Mouse (Mus musculus) layer of hippocampus, adult 8-10 months (tissue): ENCODE measurements at regions not wholly inside any gene's neighbourhood (a gene's known extent, or its start where the extent isn't known, plus 50 kb on each side); places are given as distances from the start of the nearest gene placed in this dataset.
A peak's percentile ranks its signal among the peaks of the same experiment; 100 is the strongest.
"Not testable (repeated sequence)": the region's sequence is repeated elsewhere in the genome, so short reads cannot be mapped to it uniquely, and the experiment has no call there.

ENCODE experiments used
- DNase-seq, 2 experiments: peaks; one replicate each; pipeline ENCODE4 v3.0.0; 2022; ENCODE audit warnings: low spot score in 2 of 2

DNA sequence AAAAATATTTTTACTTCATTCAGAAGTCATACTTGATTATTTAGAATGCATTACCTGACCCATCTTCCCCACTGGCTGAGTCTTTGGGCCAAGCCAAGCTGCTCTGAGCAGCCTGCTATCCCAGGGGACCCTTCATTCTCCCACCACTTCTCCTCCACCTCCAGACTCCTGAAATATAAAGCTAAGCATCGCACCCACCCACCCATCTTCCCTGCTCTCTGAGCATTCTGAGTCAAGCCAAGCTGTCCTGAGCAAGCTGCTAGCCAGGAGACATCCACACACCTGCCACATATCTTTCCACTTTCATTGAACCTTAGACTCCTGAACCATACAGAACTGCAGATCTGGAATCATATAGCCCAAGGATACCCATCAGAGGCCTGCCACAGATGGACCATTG lies 1456.2 kb upstream of the Adam24 start:
- no peak for DNase-seq

DNA sequence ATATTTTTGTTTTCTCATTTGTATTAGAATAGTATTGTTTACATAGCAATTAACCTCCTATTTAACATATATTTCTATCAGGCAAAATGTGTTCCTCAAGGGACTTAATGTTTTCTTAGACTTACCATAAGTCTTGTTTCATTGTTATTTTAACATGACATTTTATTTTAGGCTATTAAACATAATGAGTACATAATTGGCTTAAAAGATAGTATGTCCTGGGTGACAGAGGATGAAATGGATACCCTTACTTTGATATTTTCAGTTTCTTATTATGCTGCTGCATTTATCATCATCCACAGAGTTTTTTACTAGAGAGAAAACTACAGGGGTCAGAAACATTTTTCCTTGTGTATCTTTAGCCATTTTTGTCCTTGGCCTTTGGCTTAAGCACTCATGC lies 1447.6 kb upstream of the Adam24 start:
- DNase-seq, result no peak

DNA sequence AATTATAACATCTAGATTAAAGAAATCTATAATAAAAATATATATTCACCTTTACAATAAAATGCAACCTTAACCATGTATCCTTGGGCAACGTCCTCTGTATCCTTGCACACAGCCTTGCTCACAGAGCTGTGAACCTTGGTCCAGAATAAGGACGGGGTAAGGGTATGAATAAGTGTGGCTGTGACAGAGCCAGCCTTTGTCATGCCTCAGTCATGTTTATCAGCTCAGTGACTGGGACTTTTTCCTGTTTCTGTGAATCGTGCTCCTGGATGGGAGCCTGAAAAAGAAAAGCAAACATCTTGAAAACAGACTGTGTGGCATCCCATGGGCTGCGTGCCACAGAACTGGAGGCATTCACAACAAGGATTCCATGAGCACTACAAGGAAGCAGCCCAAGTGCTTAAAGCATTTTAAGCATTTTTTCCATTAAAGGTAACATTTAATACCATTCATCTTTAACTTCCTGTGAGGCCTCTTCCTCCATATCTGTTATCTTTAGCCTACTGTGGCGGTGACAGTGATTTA lies 1405.8 kb upstream of the Adam24 start:
- peak; percentile 47 to 71 for DNase-seq

DNA sequence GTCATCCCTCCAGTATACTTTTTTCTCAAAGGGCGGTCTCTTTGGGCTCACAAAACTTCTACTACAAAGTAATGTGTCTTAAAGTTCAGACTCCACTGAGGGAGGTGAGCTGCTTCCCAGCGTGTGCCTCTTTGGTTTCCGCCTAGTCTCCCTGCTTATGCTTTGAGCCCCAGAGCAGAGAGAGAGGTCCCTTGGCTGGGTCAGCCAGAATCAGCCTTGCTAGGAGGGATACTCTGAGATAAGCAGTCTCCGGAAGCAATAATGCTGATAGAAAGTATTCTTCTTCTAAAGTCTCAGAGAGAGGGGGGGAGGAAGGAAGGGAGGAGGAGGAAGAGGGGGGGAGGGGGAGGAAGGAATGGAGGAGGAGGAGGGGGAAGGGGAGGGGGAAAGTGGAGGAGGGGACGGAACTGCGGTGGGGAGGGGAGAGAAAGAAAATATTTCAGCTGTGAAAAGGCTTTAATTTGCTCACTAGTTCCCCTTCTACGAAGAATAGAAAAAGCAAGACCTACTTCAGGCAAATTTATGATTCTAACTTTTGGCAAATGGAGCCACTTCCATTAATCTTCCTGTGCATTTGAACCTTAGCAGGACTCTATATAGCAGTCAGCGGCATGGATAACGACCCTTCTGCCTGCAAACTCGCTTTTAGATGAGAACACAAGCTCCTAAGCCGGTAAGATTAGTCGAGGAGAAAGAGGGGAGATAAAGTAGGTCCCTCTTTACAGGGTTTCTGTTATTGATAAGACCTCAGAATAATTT lies 1377.2 kb upstream of the Adam24 start:
- DNase-seq, result no peak

DNA sequence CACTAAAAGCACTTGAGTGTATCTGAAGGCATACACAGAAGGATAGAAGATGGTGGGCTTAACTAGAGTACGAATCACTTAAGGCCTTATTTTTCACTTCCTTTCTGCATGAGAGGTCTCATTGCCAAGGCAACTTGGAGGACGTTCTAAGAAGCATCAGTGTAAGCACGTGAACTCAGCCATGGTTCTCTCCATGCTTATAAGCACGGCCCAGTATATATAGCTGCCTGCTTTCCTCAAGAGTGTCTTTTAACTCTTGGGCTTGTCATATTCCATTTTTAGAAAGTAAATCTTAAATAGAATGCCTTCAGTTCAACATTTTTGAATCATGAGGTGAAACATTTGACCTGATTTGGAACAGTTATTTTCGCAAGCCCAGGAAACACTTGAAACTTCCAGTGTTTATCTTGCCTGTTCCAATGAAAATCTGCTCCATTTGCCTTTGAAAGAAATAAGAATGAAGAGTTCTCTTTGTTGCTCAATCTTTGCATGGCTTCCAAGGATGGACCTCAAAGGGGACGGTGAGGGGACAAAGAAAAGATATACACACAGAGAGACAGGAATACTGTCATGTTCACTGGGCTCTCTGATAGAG lies 1371.0 kb upstream of the Adam24 start:
- DNase-seq, result no peak

DNA sequence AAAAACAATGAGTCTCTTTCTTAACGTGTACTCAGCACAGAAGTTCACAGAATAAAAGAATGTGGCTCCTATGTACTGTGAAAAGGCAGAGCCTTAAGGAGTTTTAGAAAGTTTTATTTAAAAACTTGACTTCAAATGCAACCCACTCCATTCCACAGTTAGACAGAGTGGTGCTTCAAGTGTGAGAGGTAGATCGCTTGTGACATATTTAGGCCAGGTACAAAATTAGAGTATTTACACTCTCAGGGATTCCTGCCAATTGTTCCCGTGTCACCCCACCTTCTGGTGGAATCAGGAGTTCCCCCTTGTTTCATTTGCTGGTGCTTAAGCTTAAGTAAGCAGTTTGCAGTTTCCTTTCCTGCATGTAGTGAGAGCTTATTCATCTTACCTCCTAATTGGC lies 1361.0 kb upstream of the Adam24 start:
- DNase-seq, result no peak

DNA sequence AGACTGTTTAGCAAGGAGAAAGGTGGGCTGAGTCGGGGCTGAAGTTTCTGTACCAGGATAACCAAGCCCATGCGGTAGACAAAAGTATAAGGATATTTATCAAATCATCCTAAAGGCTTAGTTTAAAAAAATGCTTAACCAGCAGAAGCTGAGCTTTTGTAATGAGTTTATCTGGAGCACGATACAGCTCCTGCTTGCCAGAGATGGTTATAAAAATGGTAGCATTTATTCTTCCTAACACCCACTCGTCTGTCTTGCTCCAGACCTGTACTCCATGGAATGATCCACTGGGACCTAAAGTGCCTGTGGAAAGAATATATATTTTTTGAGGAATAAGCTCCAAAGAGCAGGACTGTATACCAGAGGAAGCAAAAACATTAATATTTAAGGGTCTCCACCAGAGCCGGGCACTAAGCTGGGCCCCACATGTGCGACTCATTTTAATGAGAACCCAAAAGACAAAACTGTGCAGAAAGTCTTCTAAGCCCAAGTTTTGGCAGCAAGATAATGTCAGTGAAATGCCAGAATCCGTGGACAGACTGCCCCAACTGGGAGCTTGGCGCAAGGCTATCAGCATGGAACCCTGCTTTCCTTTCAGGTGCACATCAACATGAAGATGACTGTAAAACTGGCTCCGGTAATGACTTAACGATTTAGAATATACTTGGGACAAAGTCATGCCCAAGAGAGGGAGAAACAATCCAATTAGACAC lies 1359.2 kb upstream of the Adam24 start:
- DNase-seq, result no peak

DNA sequence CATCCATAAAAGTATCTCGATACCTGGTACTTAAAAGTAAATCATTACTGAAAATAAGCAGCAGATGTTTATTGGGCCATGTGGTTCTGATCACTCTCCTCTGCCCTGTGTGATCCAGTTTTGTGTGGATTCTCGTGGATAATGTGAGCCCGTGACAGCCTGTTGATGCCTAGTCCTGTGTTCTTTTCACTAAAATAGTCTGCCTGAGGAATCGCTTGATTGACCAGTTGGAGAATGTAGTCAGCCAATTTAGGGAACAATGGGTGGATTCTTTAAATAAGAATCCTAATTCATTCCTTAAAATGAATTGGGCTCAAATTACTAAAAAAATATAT lies 1358.7 kb upstream of the Adam24 start:
- DNase-seq, result no peak

DNA sequence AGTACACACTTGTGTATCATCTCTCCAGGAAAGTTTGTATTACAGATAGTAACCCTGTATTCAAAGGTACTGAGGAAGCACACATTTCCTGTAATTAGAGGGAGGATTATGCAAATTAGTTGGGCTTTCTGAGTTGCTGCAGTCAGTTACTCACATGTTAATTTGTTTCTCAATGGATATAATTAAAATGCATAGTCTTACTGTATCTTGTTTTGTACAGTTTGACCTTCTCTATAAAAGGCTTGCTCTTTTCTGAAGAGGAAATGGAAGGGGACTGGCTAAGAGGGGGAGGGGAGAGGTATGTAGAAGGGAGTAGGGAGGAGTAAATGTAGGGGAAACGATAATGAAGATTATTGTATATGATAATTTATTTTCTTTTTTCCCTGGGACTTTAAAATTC lies 1345.5 kb upstream of the Adam24 start:
- no peak for DNase-seq

DNA sequence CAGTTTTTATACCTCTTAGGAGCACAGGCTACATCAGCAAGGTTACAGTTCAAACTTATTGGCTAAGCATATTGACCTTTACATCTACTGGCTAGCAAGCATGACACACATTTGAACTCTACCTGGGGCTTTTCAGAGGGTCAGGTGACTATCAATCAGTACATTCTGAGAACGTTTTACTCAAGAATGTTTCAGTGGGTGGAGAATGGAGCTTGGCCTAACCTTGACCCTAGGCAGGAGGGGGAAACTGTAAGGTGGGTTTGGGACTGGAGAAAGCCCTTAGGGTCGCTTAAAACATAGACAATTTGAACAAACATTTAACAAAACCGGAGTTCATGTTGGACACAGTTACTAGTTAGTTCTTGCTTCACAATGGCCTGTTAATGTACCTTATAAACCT lies 1330.1 kb upstream of the Adam24 start:
- DNase-seq, result no peak

DNA sequence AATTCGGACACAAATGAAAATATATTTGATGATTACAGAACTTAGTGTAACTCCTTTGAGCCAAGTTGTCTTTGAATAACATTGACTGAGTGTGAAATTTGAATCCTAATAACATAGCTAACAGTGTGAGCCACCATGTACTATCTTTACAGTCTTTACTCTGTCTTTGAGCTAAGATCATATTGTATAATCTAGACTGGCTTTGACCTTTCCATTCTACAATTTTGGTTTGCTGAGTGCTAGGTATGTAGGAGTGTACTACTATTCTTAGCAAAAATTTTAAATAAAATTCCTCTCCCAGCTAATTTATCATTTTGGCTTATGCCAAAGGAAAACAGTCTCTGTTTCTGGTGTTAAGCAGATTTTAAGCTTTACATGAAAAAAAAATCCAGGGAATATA lies 1328.4 kb upstream of the Adam24 start:
- DNase-seq, result no peak

DNA sequence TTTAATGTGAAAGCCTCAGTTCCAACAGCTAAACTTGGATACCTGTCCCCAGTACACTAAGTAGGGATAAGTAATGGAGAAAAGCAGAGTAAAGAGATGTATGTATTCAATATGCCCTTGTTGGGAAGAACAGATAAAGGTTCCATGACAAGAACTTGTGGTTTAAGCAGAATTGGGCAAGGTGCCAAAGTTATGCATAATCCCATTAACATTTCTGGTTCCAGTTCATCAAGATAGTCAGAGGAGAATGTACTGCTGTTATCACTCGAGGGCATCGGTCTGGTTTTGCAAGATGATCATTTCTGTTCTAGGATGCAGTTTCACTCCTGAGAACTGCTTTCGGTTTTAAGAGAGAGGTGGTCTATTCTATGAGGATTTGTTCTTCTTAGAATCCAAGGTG lies 1325.9 kb upstream of the Adam24 start:
- DNase-seq, result no peak

DNA sequence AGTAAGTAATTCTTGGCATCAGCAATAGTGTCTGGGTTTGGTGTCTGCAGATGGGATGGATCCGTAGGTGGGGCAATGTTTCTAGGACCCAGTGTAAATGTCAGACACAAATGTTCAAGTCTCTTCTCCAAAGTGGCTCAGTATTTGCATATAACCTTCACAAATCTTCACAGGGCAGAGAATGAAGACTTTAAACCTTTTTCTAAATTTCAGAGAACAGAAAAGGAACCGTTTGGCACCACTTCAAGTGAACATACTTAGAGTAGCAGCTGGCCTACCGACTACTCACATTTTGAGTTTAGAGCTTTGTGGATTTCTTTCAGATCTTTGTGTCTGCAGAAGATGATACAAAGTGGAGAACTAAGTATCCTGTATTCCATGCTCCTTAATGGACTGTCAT lies 1319.5 kb upstream of the Adam24 start:
- peak; percentile 7 to 17 for DNase-seq

DNA sequence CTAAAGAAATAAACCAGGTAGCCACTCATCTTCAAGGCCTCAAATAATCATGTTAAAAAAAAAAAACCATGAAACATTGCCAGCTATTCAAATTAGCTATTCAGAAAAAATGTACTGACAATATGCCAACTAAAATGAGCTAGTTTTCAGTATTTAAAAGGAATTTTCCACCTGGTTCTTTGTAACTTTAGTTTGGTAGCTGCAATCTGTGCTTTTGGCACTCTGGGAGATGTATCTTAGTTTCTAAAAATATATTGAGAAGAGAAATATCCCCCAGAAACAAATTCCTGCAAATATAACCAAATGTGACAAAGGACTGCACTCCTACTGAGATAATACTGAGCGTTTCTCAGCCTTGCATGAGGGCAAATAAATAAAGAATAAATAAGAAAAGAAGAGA lies 1317.8 kb upstream of the Adam24 start:
- peak in 1 of 2 experiments; percentile 8 for DNase-seq

DNA sequence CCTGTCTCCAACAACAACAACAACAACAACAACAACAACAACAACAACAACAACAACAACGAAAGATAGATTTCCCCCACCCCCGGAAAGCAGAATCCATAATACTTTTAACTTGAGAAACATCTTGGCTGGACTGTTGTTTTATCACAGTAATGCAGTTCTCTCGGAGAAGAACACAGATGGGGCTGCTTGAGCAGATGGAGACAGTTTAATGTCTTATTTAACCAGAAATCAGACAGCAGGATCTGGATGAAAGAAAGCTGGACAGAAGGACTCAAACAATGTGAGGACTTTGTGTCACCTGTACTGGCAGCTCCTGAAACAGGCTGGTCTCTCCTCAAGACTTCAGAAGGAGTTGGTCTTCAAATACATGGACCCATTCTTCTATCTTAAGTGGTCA lies 1317.0 kb upstream of the Adam24 start:
- peak in 1 of 2 experiments; percentile 18 for DNase-seq

DNA sequence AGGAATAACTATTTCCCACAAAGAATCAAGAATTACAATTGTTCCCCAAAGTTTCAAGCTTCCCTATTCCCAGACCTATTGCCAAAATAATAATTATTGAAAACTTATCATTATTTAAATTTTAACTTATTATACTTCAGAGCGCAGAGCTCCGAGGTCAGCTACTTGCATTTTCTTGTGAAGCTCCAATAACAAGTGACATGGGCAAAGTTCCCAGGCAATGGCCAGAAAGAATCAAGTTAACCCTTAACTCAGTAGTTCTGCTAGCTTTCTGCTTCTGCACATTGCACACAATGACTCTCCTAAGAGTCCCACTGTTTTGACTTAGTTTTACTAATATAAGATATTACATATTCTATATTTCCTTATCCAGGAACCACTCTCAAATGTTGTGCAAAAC lies 1308.5 kb upstream of the Adam24 start:
- DNase-seq, result not testable (repeated sequence)
